Mouse (Mus musculus) olfactory bulb, adult 2 months (tissue): ENCODE data around the gene Hmga1b.

ENCODE experiments used
- CTCF ChIP-seq: fragments of 200-500 bp; IDR thresholded peaks from 2 replicates; pipeline ENCODE4 v1.5.1; 2012; ENCODE audit warnings: low read depth, mild to moderate bottlenecking, low read length, moderate library complexity; ENCODE audit not compliant: insufficient read depth
- POLR2A ChIP-seq: fragments of 200-500 bp; IDR thresholded peaks from 2 replicates; pipeline ENCODE4 v1.6.1; 2012; ENCODE audit warnings: mild to moderate bottlenecking, low read depth, low read length, moderate library complexity; ENCODE audit not compliant: insufficient read depth

DNA sequence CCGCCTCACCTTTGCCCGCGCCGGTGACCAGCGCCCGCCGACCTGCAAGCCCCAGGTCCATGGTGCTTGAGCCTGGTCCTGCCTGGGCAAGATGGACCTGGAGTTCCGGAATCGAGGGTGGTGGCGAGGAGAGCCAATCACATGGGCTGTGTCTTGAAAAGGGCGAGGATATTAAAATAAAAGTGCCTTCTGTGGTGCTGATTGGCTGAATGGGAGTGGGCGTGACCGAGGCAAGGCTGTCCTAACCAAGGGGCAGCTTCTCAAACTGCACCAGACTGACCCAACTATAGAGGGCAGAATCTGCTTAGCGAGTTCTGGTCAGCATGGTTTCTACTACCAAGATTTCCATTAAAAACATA is 35.4 kb upstream of the Hmga1b start, which contains the start of gene Dcxr:
- no peak for TF ChIP-seq CTCF
- no peak for TF ChIP-seq POLR2A
